Mouse (Mus musculus) naive thymus-derived CD4-positive, alpha-beta T cell, adult 2 months (primary cell): ENCODE results near the gene Ift122.

Source experiments
- DNase-seq: peaks from one replicate; pipeline ENCODE4 v3.0.0-alpha.2; 2011; ENCODE audit warnings: low read depth

The Ift122 gene

DNA sequence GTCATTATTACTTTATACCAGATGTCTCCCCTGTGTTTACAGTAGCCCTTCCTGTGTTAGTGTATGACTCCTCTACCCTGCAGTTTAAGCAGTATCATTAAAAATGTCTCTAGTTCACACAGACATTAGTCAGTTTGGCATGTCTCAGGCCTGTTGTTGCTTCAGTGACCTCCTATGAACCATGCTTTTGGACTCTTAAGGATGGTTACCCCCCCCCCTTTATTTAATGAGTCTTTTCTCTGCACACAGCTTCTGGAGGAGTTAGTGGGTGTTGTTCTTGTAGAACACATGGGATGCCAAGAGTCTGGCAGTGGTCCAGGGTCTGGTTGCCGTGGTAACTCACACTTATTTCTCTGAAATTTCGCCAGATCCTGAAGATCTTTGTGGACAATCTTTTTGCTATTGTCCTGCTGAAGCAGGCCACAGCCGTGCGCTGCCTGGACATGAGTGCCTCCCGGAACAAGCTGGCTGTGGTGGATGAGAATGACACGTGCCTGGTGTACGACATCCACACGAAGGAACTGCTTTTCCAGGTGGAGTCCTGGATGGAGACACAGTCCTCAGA lies 38.3 kb downstream of the Ift122 start:
- DNase-seq = no peak

DNA sequence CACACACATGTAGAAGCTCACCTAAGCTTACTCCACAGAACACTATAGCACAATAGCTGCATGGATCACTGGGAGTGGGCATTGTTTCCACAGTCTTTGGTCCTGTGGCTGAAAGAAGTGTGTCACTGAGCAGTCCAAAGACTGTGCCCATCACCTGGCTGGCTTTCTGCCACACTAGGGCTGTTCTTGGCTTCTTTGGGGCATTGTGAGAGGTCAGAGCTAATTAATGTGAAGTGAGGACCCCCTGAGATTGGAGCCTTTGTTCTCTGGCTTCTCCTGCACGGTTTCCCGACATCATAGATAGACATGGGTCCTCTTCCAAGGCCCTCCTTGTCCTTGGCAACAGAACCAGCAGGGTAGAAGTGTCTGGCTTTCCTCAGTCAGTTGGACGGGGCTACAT lies 39.1 kb downstream of the Ift122 start:
- DNase-seq = no peak

DNA sequence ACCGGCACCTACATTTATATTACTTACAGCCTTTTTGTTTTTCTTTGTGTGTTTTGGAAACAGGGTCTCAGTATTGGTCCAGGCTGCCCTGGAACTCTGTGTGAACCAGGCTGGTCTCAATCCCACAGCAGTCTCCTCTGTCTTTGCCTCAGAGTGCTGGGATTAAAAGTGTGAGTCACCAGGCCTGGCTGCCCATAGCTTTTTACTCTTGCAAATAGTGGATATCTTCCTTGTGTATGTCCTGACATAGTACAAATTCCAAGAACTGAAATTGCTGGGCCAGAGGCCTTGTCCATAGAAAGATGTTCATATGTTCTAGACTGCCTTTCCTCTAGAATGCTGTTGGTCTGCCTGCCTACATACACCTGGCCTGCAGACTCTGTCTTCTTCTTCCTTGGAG lies 43.1 kb downstream of the Ift122 start:
- no peak for DNase-seq

DNA sequence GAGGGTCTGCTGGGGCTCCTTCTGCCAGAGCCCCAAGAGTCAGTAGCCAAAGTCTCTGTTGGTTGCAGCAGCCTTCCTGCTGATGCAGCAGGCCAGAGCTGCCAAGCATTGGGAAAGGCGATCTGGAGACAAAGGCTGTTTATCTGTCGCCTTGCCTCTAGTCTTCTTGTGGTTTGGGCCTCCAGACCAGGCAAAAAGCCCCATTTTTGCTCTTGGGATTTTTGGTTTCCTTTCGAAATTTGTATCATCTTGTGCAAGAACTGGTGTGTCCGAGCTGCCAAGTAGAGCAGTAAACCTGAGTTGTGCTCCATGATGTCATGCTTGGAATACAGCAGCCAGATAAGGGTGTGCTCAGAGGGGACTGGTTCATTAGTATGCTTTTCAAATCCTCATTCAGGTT lies 43.8 kb downstream of the Ift122 start:
- DNase-seq = no peak

DNA sequence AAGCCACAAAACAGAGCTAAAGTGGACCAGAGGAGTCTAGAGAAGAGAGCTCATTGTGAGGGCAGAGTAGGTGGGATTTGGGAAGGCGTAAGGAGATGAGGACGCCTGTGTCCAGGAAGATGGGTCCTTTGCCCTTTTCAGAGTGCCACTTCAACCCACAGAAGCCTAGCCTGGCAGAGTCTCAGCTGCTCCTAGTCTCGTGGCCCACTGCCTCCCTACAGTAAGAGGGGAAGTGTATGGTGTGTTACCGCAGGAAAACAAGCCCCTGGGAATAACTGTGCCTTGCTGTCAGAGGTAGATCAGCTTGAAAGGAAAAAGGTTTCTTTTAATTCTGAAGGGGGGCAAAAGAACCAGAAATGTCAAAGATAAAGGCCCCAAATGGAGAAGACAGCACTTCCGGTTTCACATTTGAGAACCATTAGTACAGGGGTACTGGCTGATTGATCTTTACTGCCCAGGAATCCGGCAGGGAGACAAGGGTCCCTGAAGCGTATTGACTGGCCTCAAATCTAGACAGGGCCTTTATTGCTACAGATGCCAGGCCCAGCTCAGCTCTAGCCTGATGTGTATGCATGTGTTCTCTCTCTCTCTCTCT lies 44.8 kb downstream of the Ift122 start:
- no peak for DNase-seq

DNA sequence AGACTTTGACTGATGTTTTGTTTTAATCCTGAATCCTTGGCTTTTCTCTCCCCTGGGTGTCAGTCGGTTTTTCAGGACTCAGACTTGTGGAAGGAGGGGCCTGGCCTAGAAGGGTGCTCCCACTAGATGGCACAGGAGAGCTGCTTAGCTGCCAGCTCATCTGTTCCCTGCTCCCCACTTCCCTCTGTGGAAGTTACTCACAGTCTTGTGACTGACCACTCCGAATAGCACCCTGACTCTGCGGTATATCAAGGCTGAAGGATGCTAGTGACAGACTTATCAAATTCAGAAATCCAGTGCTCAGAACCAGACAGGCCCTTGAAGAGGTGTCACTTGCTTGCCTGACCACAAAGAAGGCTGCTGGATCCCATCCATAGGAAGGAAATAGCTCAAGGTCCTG lies 47.8 kb downstream of the Ift122 start:
- peak; percentile 22 for DNase-seq

DNA sequence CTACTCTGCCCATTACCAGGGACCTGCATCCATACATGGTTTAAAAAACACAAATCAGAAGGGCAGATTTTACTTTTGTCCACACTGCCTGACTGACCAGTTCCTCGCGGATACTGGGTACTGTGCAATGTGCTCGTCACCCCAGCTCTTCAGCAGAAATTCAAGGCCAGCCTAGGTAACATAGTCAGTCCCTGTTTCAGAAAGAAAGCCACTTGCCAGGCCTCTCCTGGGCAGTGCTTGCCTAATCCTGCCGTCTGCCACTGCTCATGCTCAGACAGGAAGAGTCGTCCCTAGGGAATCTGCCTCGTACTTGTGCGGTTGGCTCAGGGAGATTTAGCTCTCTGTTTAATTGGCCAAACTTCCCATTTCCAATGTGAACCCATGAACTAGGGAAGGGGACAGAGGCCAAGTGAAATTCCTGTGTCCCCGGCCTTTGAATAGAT lies 48.2 kb downstream of the Ift122 start:
- DNase-seq = no peak

DNA sequence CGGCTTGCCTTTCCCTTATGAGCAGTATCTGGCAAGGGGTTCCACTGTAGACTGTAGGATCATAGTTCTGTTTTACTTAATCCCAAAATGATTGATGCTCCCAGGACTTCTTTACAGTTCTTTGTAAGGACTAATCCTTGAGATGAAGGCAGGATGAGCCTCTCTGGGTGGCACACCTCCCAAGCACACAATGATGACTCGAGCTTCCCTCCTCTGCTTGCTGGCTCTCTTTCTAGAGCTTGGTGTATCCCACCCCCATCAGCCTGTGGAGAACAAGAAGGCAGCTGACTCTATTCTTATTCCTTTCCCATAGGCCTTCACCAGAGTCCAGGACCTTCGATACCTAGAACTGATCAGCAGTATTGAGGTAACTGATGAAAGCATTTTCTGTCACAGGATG lies 49.3 kb downstream of the Ift122 start:
- DNase-seq = no peak

DNA sequence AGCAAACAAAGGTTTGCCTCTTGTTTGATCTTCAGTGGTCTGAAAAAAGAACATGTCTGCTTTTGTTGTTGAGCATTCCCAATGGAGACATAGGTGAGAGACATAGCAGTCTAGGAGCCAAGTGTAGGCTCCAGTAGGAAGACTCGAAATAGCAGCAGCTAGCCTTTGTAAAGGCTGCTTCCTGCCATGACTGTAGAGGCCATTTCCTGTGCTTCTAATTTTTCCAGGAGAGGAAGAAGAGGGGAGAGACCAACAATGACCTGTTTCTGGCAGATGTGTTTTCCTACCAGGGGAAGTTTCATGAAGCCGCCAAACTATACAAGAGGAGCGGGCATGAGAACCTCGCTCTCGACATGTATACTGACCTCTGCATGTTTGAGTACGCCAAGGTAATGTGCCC lies 52.3 kb downstream of the Ift122 start:
- no peak for DNase-seq

DNA sequence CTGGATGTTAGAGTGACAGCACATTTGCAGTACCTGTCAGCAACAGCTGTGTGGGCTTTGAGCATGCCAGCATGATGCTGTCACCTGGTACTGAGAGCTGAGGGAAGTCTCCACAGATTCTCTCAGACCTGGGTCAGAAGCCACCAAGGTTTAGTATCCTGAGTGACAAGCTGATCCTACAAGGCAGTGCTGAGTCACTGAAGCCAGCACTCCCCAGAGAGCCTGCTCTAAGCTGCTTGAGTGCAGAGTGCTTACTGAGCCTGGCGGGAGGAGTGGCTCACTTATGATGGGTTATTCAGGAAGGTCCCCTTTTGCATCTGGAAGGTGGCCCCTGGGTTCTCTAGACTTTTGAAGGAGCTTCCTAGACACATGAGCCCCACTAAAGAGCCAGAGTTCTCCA lies 53.2 kb downstream of the Ift122 start:
- DNase-seq = no peak

DNA sequence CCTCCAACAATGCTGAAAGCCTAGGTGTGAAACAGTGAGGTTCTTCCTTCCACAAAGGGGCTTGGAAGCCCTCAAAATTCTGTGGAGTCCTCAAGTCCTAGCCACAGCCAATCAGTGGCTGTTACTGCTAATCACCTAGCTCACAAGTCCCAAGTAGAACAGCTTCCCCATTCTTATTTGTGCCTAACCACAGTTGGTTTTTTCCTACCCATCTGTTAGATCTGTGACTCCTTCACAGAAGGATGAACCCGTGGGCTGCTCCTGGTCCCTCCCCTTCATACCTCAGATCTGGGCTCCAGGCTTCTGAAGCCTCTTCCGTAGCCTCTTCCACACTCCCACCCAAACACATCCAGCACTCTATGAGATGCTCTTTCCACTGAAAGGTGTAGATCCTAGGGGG lies 53.6 kb downstream of the Ift122 start:
- no peak for DNase-seq

DNA sequence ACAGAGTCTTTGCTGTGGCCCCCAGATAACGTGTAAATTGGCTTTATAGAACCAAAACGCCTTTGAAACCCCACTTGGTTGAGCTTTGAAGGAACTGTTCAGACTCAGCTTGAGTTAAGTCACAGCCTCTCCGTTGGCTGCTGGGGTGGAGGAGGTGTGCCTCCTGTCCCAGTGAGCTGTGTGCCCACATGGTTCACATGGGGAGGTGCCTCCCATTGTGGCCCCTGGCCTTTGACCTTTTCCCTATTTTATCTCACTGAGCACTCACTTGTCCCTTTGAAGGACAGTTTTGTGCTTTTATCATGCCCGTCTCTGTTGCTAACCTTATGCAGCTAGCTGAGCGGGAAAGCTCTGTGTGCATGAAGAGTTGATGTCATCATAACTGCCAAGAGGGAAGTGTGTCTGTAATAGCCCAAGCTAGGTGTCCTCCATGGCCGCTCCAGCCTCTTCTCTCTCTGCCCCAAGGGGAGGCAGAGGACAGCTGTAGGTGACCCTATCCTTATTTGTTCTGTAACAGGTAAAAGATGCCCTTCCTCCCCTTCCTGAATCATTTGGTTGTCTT lies 55.2 kb downstream of the Ift122 start:
- no peak for DNase-seq

DNA sequence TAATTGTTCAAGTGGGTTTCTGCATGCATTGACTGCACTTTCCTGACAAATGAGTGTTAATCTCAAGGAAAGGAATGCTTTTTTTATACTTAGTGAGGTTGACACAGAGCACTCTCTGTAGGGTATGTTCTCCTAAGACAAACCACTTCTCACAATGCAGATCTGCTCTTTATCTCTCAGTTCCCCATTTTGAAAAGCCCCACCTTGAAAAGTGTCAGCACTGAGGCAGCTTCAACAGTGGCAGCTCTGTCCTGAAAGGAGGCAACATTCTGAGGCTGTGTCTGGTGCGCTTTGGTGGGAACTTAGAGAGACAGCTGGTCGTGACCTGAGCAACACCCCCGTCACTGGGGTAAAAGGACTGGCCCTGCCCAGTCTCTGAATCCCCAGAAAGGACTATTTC lies 55.8 kb downstream of the Ift122 start:
- DNase-seq = no peak

DNA sequence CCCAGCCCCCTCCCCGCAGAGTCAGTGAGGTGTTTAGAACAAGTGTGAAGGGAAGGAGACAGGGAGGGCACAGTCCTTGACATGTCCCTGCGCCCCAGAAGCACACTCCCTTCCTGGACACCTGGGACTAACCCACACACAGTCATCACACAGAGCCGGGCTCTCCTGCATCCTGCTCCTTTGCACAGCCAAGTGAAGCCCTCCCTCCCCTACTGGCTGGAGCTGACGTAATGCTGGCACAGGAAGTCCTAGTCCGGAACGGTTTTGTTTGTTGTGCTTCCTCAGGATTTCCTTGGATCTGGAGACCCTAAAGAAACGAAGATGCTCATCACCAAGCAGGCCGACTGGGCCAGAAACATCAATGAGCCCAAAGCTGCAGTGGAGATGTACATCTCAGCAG lies 56.7 kb downstream of the Ift122 start:
- DNase-seq = no peak

DNA sequence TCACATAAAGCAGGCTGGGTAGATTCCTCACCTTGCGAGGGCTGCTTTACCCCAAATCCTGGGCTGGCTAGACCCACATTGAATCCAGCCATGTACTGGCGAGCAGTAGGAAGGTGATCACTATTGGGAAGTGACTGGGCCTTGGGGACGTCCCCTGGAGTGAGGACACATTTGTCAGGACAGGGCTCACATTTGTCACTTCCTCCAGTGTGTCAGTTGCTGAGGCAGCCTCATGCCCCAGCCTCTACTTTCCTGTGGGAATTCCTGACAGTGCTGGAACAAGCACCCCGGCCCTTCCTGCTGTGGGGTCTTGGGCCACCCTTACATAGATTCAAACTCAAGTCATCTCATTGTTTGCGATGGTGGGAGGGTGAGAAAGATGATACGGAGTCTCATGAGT lies 58.5 kb downstream of the Ift122 start:
- no peak for DNase-seq

DNA sequence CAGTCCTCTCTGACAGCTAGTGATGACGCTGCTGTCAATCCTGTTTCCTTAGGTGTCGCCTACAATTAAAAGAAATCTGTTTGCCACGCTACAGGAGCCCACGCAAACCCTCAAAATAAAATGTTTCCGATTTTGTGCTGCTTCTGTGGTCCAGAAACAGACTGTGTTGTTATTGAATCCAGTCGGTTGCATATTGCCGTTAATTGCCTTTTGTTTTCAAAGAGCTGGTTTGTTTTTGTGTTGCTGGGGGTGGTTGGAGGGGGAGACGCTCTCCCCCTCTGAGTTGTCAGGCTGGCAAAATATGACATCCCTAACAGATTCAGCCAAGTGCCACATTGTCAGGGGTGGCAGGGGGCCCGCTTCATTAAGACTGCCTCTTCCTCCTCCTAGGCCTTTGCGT lies 60.2 kb downstream of the Ift122 start:
- no peak for DNase-seq

DNA sequence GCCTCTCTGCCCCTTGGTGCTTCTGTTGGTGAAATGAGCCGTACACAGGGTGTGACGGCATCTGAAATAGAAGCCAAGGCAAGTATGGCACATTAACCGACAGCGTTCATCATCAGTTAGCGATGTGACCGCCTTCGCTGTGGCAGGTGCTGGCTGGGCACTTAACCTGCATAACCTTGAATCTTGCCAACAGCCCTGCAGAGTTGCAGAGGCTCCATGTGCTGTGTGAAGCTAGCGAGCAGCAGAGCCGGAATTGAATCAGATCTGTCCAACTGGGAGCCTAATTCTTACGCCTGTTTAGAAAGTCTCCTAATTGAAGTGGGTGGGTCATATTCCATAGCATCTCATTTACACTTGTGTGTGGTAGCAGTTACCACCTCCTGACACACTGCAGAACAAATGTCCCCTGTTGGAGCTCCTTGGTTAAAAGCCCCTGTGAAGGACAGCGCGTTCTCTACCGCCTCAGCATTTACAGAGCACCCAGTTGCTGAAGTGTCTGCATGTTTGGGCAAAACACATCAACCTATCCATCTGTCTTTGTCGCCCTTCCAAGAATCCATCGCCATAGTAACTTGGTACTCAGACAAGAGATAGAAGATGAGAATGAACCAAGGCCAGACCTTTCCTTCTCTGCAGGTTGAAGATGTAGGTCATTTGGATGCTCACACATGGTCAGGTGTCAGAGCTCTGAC lies 61.4 kb downstream of the Ift122 start:
- DNase-seq = no peak

DNA sequence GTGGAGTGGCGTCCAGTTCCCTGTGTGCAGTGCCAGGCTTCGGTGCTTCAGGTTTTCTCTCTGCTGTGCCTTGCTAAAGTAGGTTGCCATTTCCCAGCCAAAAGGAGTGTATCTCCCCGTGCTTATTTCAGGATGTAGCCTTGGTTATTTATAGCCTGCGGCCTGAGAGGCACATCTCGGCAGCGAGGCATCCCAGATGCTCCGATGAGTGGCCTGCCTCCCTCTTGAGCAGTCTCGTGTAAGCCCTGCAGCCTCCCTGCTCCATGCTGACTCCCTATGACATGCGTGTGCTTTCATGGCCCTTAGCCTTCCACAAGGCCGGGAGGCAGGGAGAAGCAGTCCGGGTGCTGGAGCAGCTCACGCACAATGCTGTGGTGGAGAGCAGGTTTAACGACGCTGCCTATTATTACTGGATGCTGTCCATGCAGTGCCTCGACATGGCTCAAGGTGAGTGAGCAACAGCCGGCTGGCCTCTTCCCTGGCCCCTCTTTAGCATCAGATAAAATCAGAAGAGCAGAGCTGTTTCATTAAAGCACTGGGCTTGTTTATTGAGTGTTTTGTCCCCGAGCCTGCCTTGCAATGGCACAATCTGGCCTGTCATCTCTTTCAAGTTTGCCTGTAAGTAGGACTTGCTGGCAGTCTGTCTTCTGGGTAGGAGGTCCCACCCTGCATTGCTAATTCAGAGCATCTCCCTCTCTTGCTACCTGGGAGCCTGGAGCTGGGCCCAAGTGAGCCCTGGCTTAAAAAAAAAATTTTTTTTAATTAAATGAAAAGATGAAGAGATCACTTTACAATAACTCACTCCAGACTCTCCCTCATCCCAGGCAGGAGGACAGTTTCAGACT lies 62.6 kb downstream of the Ift122 start:
- DNase-seq = no peak

DNA sequence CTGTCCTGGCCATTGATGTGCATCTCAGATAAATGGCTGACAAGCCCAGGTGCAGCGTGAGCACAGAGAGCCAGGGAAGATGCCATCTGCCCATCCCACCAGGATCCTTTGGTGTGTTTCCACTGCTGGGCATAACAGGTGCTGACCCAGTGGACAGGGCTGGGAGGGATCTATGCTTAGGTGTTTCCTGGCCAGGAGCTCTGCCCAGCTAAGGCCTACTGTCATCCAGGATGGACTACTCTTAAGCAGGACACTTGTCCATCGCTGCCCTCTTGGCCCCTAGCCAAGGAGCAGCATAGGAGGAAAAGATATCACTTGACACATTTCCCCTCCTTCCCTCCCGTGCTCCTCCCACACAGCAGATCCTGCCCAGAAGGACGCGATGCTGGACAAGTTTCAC lies 63.3 kb downstream of the Ift122 start:
- no peak for DNase-seq

DNA sequence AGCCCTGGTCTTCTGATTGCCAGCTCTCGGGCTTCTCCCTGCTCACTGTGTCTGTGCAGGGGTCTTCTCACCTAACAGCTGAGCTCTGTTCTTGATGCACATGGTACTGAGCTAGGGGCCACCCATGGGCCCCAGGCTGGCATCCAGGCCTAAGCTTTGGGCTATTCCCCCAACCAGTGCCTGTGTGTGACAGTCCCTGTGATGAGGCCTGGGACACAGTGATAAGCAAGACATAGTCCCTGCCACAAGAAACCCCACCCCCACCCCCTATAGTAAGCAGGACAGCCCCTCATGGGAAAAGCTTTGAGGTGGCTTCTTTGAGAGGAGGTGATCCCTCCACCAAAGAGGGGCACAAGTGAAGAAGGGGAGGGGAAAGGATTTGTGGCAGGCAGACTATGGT lies 65.3 kb downstream of the Ift122 start:
- DNase-seq = no peak

DNA sequence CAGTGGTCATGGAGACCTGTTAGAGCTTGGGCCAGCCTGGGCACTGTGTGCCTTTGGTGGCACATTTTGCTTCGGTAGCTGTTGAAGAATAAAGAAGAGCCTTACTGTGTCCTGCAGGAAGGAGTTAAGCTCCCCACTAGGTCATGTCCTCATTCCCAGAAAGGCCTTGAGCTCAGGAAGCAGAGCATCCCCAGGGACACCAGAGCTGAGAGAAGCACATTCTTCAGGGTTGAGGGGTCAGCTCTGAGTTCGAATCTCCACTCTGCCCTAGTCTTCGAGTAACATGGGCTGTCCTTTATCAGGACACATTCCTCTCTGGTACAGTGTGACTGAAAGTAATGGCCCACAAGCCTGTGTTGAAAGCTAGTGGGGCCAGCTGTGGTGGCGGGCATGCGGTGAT lies 66.6 kb downstream of the Ift122 start:
- DNase-seq = no peak

DNA sequence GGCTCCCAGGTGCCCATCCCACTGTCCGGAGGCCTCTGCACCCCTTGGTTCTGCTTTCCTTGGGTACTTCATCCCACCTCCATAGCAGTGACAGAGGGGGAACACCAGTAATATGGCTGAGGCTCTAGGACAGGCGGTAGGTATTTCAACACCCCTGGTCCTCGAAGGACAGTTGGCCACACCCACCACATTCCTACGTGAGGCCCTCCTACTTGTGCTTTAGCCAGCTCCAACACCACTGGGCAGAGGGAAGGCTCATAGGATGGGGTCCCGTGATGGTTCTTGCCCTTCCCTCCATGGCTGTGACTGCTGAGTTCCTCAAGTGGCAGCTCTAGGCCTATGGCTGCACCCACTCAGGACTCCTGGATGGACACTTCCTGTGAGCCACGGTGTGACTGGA lies 71.6 kb downstream of the Ift122 start:
- DNase-seq = no peak

DNA sequence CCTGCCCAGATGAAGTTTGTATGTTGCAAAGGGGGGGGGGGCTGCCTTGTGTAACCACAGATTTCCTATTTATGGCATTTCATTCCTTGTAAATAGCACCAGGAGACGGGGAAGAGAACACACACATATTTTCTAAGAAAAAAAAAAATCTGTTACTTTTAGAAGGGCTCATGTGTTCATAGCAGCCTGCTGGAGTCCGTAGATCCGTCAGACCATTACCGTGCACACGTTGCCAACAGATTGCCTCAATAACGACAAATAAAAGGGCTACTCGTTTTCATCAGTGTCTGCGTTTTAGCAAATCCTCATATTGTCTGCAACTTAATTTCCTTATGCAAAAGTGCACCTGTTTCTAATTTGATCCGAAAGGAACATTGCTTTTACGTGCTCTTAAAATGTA lies 73.1 kb downstream of the Ift122 start:
- no peak for DNase-seq
